Mouse (Mus musculus) limb, embryonic 15.5 days (tissue): ENCODE results near the gene Phlpp1. TPM values are rescaled to one million over a fixed set of nuclear protein-coding genes. Genes with fewer than 3 reads are reported as not detected.
"Not testable (repeated sequence)": the region's sequence is repeated elsewhere in the genome, so short reads cannot be mapped to it uniquely, and the experiment has no call there.

Experiments
- ATAC-seq: fragments of 200-750 bp; cut with Nextera tagmentation; 2 replicates; pipeline ENCODE4 v1.8.0; 2017; ENCODE audit warnings: low read depth, moderate TSS enrichment; ENCODE audit not compliant: insufficient number of reproducible peaks, low FRiP score, low TSS enrichment
- H3K27ac ChIP-seq: fragments of 300-500 bp; sonication (generic); 2 replicates; pipeline ENCODE4 v1.5.1; 2015; ENCODE audit warnings: moderate library complexity, mild to moderate bottlenecking, inconsistent platforms
- H3K27me3 ChIP-seq: fragments of 300-500 bp; sonication (generic); 2 replicates; pipeline ENCODE4 v1.6.1; 2015; ENCODE audit warnings: inconsistent platforms
- H3K36me3 ChIP-seq: fragments of 300-500 bp; sonication (generic); 2 replicates; pipeline ENCODE4 v1.6.1; 2015; ENCODE audit warnings: inconsistent platforms
- H3K4me1 ChIP-seq: fragments of 300-500 bp; sonication (generic); 2 replicates; pipeline ENCODE4 v1.6.1; 2015; ENCODE audit warnings: inconsistent platforms
- H3K4me2 ChIP-seq: fragments of 300-500 bp; sonication (generic); 2 replicates; pipeline ENCODE4 v1.6.1; 2015; ENCODE audit warnings: mild to moderate bottlenecking, inconsistent platforms
- H3K4me3 ChIP-seq: fragments of 300-500 bp; sonication (generic); 2 replicates; pipeline ENCODE4 v1.5.1; 2015; ENCODE audit warnings: mild to moderate bottlenecking, inconsistent platforms
- H3K9ac ChIP-seq: fragments of 300-500 bp; sonication (generic); 2 replicates; pipeline ENCODE4 v1.6.1; 2015; ENCODE audit warnings: inconsistent platforms
- H3K9me3 ChIP-seq: fragments of 300-500 bp; sonication (generic); 2 replicates; pipeline ENCODE4 v1.6.1; 2016; ENCODE audit warnings: inconsistent platforms
- WGBS: fragments of 180-500 bp; shearing (Covaris S2); methylation state at CpG from one replicate; pipeline ENCODE4 v1.1.7; 2015; 5-methylcytosine and 5-hydroxymethylcytosine counted together
- polyA plus RNA-seq: library from polyadenylated mRNA; unstranded; fragments of >200 nt; fragmentation: Nextera tagmentation; extraction: Ambion mirVana; gene quantifications from 2 replicates; pipeline ENCODE4 v1.2.1, GENCODE M21; 2015

Phlpp1 gene
- polyA plus RNA-seq, 1 experiment from 2014 or later, result 4.0 TPM

GRCm38 (mm10) chr1:106289580-106289979 lies 118.0 kb downstream of the Phlpp1 start:
- H3K9me3 ChIP-seq, result no peaks in the 10 kb centered on the region
- no peaks in the 10 kb centered on the region for H3K4me1 ChIP-seq
- no peak overlapping the region for H3K4me3 ChIP-seq
- 81% methylated on average over 2 of the region's 2 CpGs for WGBS
- H3K4me2 ChIP-seq, result no peak overlapping the region
- no peak overlapping the region for H3K9ac ChIP-seq
- ATAC-seq, result no peak
- no peak overlapping the region for H3K27ac ChIP-seq
- no peaks in the 10 kb centered on the region for H3K27me3 ChIP-seq
- 0 out of 2 replicates have a peak, but pooled peaks cover 3% of the 10 kb centered on the region for H3K36me3 ChIP-seq

GRCm38 (mm10) chr1:106309394-106310039 lies 138.0 kb downstream of the Phlpp1 start:
- Histone ChIP-seq H3K4me1 (no peaks in the 10 kb centered on the region), H3K4me2 (no peak overlapping the region), H3K4me3 (no peak overlapping the region), H3K27ac (no peak overlapping the region), H3K36me3 (no peaks in the 10 kb centered on the region), H3K9ac (no peak overlapping the region), H3K9me3 (no peaks in the 10 kb centered on the region), H3K27me3 (no peaks in the 10 kb centered on the region)
- no peak for ATAC-seq
- 94% methylated on average over 3 of the region's 3 CpGs for WGBS

GRCm38 (mm10) chr1:106310285-106310684 lies 138.7 kb downstream of the Phlpp1 start:
- H3K27ac ChIP-seq, result no peak overlapping the region
- WGBS, result 65% methylated on average over 2 of the region's 2 CpGs
- H3K4me3 ChIP-seq, result no peak overlapping the region
- no peak overlapping the region for H3K4me2 ChIP-seq
- H3K27me3 ChIP-seq, result no peaks in the 10 kb centered on the region
- no peak for ATAC-seq
- H3K9me3 ChIP-seq, result no peaks in the 10 kb centered on the region
- H3K9ac ChIP-seq, result no peak overlapping the region
- no peaks in the 10 kb centered on the region for H3K4me1 ChIP-seq
- no peaks in the 10 kb centered on the region for H3K36me3 ChIP-seq

GRCm38 (mm10) chr1:106311830-106312229 lies 140.3 kb downstream of the Phlpp1 start:
- H3K4me1 ChIP-seq, H3K9me3 ChIP-seq, H3K27ac ChIP-seq, H3K36me3 ChIP-seq, H3K4me2 ChIP-seq, H3K9ac ChIP-seq, ATAC-seq, H3K27me3 ChIP-seq, H3K4me3 ChIP-seq: not testable (repeated sequence)
- WGBS, result 92% methylated on average over 2 of the region's 2 CpGs

GRCm38 (mm10) chr1:106314476-106314875 lies 142.9 kb downstream of the Phlpp1 start:
- Histone ChIP-seq H3K9ac (no peak overlapping the region), H3K27me3 (no peaks in the 10 kb centered on the region), H3K27ac (no peak overlapping the region), H3K36me3 (no peaks in the 10 kb centered on the region), H3K4me3 (no peak overlapping the region), H3K9me3 (no peaks in the 10 kb centered on the region), H3K4me1 (no peaks in the 10 kb centered on the region), H3K4me2 (no peak overlapping the region)
- WGBS, result 74% methylated on average over 4 of the region's 4 CpGs
- no peak for ATAC-seq

- H3K4me2 ChIP-seq, result no peak overlapping the region
- no peak overlapping the region for H3K4me3 ChIP-seq
- H3K36me3 ChIP-seq, result no peaks in the 10 kb centered on the region
- H3K4me1 ChIP-seq, result no peaks in the 10 kb centered on the region
- H3K27ac ChIP-seq, result no peak overlapping the region
- no peak overlapping the region for H3K9ac ChIP-seq
- WGBS, result 67% methylated on average over 4 of the region's 4 CpGs
- ATAC-seq, result no peak
- H3K27me3 ChIP-seq, result no peaks in the 10 kb centered on the region
- H3K9me3 ChIP-seq, result no peaks in the 10 kb centered on the region
These were observed 145.2 kb downstream of the Phlpp1 start for GRCm38 (mm10) chr1:106316641-106317304.

- Histone ChIP-seq H3K9me3 (no peaks in the 10 kb centered on the region), H3K4me1 (no peaks in the 10 kb centered on the region), H3K27ac (no peak overlapping the region), H3K36me3 (no peaks in the 10 kb centered on the region), H3K27me3 (no peaks in the 10 kb centered on the region), H3K4me3 (no peak overlapping the region), H3K4me2 (no peak overlapping the region), H3K9ac (no peak overlapping the region)
- ATAC-seq, result no peak
- 77% methylated on average over 5 of the region's 5 CpGs for WGBS
These were observed 146.8 kb downstream of the Phlpp1 start for GRCm38 (mm10) chr1:106318341-106318740.

GRCm38 (mm10) chr1:106320583-106320982 lies 149.0 kb downstream of the Phlpp1 start:
- no peak overlapping the region for H3K9ac ChIP-seq
- H3K4me2 ChIP-seq, result no peak overlapping the region
- no peaks in the 10 kb centered on the region for H3K27me3 ChIP-seq
- H3K4me3 ChIP-seq, result no peak overlapping the region
- no peak for ATAC-seq
- H3K4me1 ChIP-seq, result no peaks in the 10 kb centered on the region
- 86% methylated on average over 1 of the region's 1 CpGs for WGBS
- H3K27ac ChIP-seq, result no peak overlapping the region
- no peaks in the 10 kb centered on the region for H3K36me3 ChIP-seq
- H3K9me3 ChIP-seq, result no peaks in the 10 kb centered on the region

GRCm38 (mm10) chr1:106321432-106322126 lies 150.0 kb downstream of the Phlpp1 start:
- no peak for ATAC-seq
- no peaks in the 10 kb centered on the region for H3K9me3 ChIP-seq

GRCm38 (mm10) chr1:106326691-106327090 lies 155.1 kb downstream of the Phlpp1 start:
- no peak for ATAC-seq
- H3K4me3 ChIP-seq, result no peak overlapping the region
- no peaks in the 10 kb centered on the region for H3K27me3 ChIP-seq
- no peak overlapping the region for H3K27ac ChIP-seq
- WGBS, result 61% methylated on average over 2 of the region's 2 CpGs
- no peaks in the 10 kb centered on the region for H3K9me3 ChIP-seq
- no peak overlapping the region for H3K4me2 ChIP-seq
- no peak overlapping the region for H3K9ac ChIP-seq
- H3K4me1 ChIP-seq, result no peaks in the 10 kb centered on the region
- H3K36me3 ChIP-seq, result no peaks in the 10 kb centered on the region

More at GRCm38 (mm10) chr1:106321432-106322126, 150.0 kb downstream of the Phlpp1 start:
- 89% methylated on average over 8 of the region's 8 CpGs for WGBS
- H3K4me2 ChIP-seq, result no peak overlapping the region
- H3K4me1 ChIP-seq, result no peaks in the 10 kb centered on the region
- H3K27ac ChIP-seq, result no peak overlapping the region
- H3K4me3 ChIP-seq, result no peak overlapping the region
- H3K9ac ChIP-seq, result no peak overlapping the region
- H3K27me3 ChIP-seq, result no peaks in the 10 kb centered on the region
- no peaks in the 10 kb centered on the region for H3K36me3 ChIP-seq

- Histone ChIP-seq H3K36me3 (0 out of 2 replicates have a peak, but pooled peaks cover 13% of the 10 kb centered on the region), H3K27ac (no peak overlapping the region), H3K4me3 (no peak overlapping the region), H3K4me1 (no peaks in the 10 kb centered on the region), H3K4me2 (no peak overlapping the region), H3K9ac (no peak overlapping the region), H3K9me3 (no peaks in the 10 kb centered on the region), H3K27me3 (no peaks in the 10 kb centered on the region)
- no peak for ATAC-seq
- 61% methylated on average over 3 of the region's 3 CpGs for WGBS
These were observed 170.5 kb downstream of the Phlpp1 start for GRCm38 (mm10) chr1:106342100-106342499.

- H3K9me3 ChIP-seq, result no peaks in the 10 kb centered on the region
- WGBS, result 84% methylated on average over 2 of the region's 2 CpGs
These were observed 173.7 kb downstream of the Phlpp1 start for GRCm38 (mm10) chr1:106345265-106345664.

More at GRCm38 (mm10) chr1:106345265-106345664, 173.7 kb downstream of the Phlpp1 start:
- Histone ChIP-seq H3K4me2 (no peak overlapping the region), H3K27ac (no peak overlapping the region), H3K4me1 (no peaks in the 10 kb centered on the region), H3K9ac (no peak overlapping the region), H3K36me3 (0 out of 2 replicates have a peak, but pooled peaks cover 17% of the 10 kb centered on the region), H3K4me3 (no peak overlapping the region), H3K27me3 (no peaks in the 10 kb centered on the region)
- ATAC-seq, result no peak
